In genomic region chr13:38527797-38528650, GRCm38 (mm10) we compare ENCODE assay signal across 7 mouse cellular contexts. TPM values are rescaled to one million over a fixed set of nuclear protein-coding genes. Genes with fewer than 3 reads are reported as not detected.
DNase-seq lines count a peak whose midpoint lies in the region; ATAC-seq and TF ChIP-seq lines count a peak whose summit lies in the region.

No protein-coding gene starts in this region.

- TF ChIP-seq POLR2A in small intestine, adult 2 months (IDR thresholded peaks at IDR 0.05; ENCODE audit: low read depth, low read length) = peak; percentile 41

- H3K4me3 ChIP-seq in embryonic facial prominence, embryonic 10.5 days = peak overlapping the region; percentile 92
- peak overlapping the region; percentile 83 for H3K4me3 ChIP-seq in limb, embryonic 11.5 days (ENCODE audit: low read depth, low read length)
- peak overlapping the region; percentile 80 for H3K4me3 ChIP-seq in midbrain, embryonic 13.5 days (replicated peaks)
- H3K4me3 ChIP-seq in small intestine, adult 2 months (ENCODE audit: low read depth, low read length) = peak overlapping the region; percentile 81

- peaks cover 32% of the 10 kb centered on the region for H3K4me1 ChIP-seq in embryonic facial prominence, embryonic 10.5 days
- H3K4me1 ChIP-seq in limb, embryonic 11.5 days (ENCODE audit: control insufficient read depth, insufficient read depth, low read length) = peaks cover 6% of the 10 kb centered on the region
- peaks cover 25% of the 10 kb centered on the region for H3K4me1 ChIP-seq in midbrain, embryonic 13.5 days (replicated peaks)
- H3K4me1 ChIP-seq in small intestine, adult 2 months (ENCODE audit: control insufficient read depth, insufficient read depth, insufficient read length, low read length) = peaks cover 9% of the 10 kb centered on the region; the same call in 1 of the 2 replicates

- H3K27ac ChIP-seq in embryonic facial prominence, embryonic 10.5 days (replicated peaks) = peak overlapping the region; percentile 94
- peak overlapping the region; percentile 82 for H3K27ac ChIP-seq in limb, embryonic 11.5 days (replicated peaks; ENCODE audit: low read depth, low read length)
- peak overlapping the region; percentile 80 for H3K27ac ChIP-seq in midbrain, embryonic 13.5 days
- peak overlapping the region; percentile 56 for H3K27ac ChIP-seq in small intestine, adult 2 months (ENCODE audit: insufficient read depth, low read depth, low read length)

- TF ChIP-seq CTCF in small intestine, adult 2 months (IDR thresholded peaks at IDR 0.05; ENCODE audit: extremely low read depth, insufficient read length, insufficient replicate concordance, low read depth, low read length) = no peak

- peak; percentile 87 for ATAC-seq in limb, embryonic 11.5 days (ENCODE audit: insufficient number of reproducible peaks, low FRiP score, low TSS enrichment, low read depth)
- ATAC-seq in midbrain, embryonic 13.5 days = peak; percentile 92

- peaks cover 12% of the 10 kb centered on the region for H3K36me3 ChIP-seq in embryonic facial prominence, embryonic 10.5 days (replicated peaks)
- no peaks in the 10 kb centered on the region for H3K36me3 ChIP-seq in limb, embryonic 11.5 days (ENCODE audit: control insufficient read depth, insufficient read depth, low read length)
- peaks cover 3% of the 10 kb centered on the region for H3K36me3 ChIP-seq in midbrain, embryonic 13.5 days
- peaks cover 5% of the 10 kb centered on the region; the same call in 1 of the 2 replicates for H3K36me3 ChIP-seq in small intestine, adult 2 months (ENCODE audit: control insufficient read depth, insufficient read depth, low read length)

- H3K4me2 ChIP-seq in limb, embryonic 11.5 days (ENCODE audit: low read depth, severe bottlenecking) = peak overlapping the region; percentile 54
- peak overlapping the region; percentile 81 for H3K4me2 ChIP-seq in midbrain, embryonic 13.5 days (replicated peaks)

- DNase-seq in adrenal gland, postnatal 10 days = peak; percentile 95
- DNase-seq in embryonic facial prominence, embryonic 10.5 days (ENCODE audit: low spot score) = peak; percentile 91
- DNase-seq in heart, adult 11 months = peak; percentile 99
- peak; percentile 84 for DNase-seq in kidney, adult 11 months
- peak; percentile 92 for DNase-seq in limb, embryonic 11.5 days (ENCODE audit: low spot score)

- H3K27me3 ChIP-seq in embryonic facial prominence, embryonic 10.5 days (replicated peaks; ENCODE audit: low read depth, poor library complexity, severe bottlenecking) = peaks cover 4% of the 10 kb centered on the region; the same call in 1 of the 2 replicates
- H3K27me3 ChIP-seq in limb, embryonic 11.5 days (ENCODE audit: control insufficient read depth, insufficient read depth, low read length) = no peaks in the 10 kb centered on the region
- no peaks in the 10 kb centered on the region for H3K27me3 ChIP-seq in midbrain, embryonic 13.5 days
- H3K27me3 ChIP-seq in small intestine, adult 2 months (ENCODE audit: control insufficient read depth, insufficient read depth, low read length) = no peaks in the 10 kb centered on the region

- H3K9me3 ChIP-seq in embryonic facial prominence, embryonic 10.5 days = no peaks in the 10 kb centered on the region
- no peaks in the 10 kb centered on the region for H3K9me3 ChIP-seq in limb, embryonic 11.5 days (ENCODE audit: control insufficient read depth, low read length)
- H3K9me3 ChIP-seq in midbrain, embryonic 13.5 days = no peaks in the 10 kb centered on the region

- WGBS in embryonic facial prominence, embryonic 10.5 days = under 1% methylated on average over 87 of the region's 87 CpGs
- under 1% methylated on average over 85 of the region's 87 CpGs for WGBS in limb, embryonic 11.5 days
- WGBS in midbrain, embryonic 13.5 days = under 1% methylated on average over 87 of the region's 87 CpGs
- under 1% methylated on average over 87 of the region's 87 CpGs for WGBS in small intestine, adult 2 months

- H3K9ac ChIP-seq in limb, embryonic 11.5 days (ENCODE audit: low read length) = peak overlapping the region; percentile 82
- H3K9ac ChIP-seq in midbrain, embryonic 13.5 days (replicated peaks) = peak overlapping the region; percentile 81

RNA-seq across cellular contexts. Expression of gene Txndc5, which starts 0.6 kb away (rescaled TPM):
- 100 to 1,000 TPM; 147 to 152 TPM for total RNA-seq in adrenal gland, postnatal 10 days (2021)
- polyA plus RNA-seq in embryonic facial prominence, embryonic 10.5 days (2016; fragmentation: Nextera tagmentation; extraction: Ambion mirVana) = 154 and 168 TPM in 2 replicates
- 183 TPM in 2 replicates for polyA plus RNA-seq in limb, embryonic 11.5 days (2014; fragmentation: Nextera tagmentation; extraction: Ambion mirVana)
- polyA plus RNA-seq in midbrain, embryonic 13.5 days (2015; fragmentation: Nextera tagmentation; extraction: Ambion mirVana) = 64.8 and 71.8 TPM in 2 replicates
- 132 and 222 TPM in 2 replicates for polyA plus RNA-seq in small intestine, adult 2 months (2012; rRNA removed)

Comparison
In these comparisons a context has a peak if more than half of its experiments do, and no peak if none do; other contexts are left out.
1. Peak in every context shown above with its lines: DNase-seq, ATAC-seq, H3K4me3 ChIP-seq and H3K27ac ChIP-seq.